Mouse (Mus musculus): ENCODE results near the gene Mospd3. TPM values are rescaled to one million over a fixed set of nuclear protein-coding genes. Genes with fewer than 3 reads are reported as not detected.

Gene Mospd3
- polyA plus RNA-seq, 1 experiment from 2014 or later = 58.5 TPM

DNA sequence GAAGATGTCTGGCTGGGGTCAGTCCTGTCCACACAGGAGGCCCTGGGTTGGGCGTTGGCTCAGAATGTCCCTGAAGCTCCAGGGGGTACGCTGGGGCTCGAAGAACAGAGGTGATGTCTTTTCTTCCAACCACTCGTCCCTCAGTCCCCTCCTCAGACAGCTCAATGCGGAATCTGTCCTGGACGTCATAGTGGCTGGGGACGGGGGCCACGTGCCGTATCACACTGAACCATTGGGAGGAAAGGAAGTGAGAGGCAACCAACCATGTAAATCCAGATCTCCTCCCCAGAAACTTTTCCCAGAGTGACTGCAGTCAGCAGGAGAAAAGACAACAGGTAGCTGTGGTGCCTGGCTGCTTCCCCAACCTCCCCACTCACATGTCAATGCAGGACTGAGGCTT lies 1.3 kb downstream of the Mospd3 start:
- WGBS = 54% methylated on average over 9 of the region's 9 CpGs
- Histone ChIP-seq H3K9me3 (ENCODE audit: control insufficient read depth, low read length) (no peaks in the 10 kb centered on the region), H3K4me3 (ENCODE audit: low read depth, low read length) (peak overlapping the region; percentile 83), H3K27me3 (replicated peaks; ENCODE audit: control insufficient read depth, insufficient read depth, low read length) (no peaks in the 10 kb centered on the region), H3K27ac (ENCODE audit: low read depth, low read length) (peak overlapping the region; percentile 40; the same call in 1 of the 2 replicates), H3K9ac (ENCODE audit: low read depth, low read length) (peak overlapping the region; percentile 80), H3K36me3 (ENCODE audit: control insufficient read depth, insufficient read depth, low read length) (peaks cover 6% of the 10 kb centered on the region), H3K4me2 (peak overlapping the region; percentile 96), H3K4me1 (replicated peaks; ENCODE audit: control insufficient read depth, insufficient read depth, low read length) (peaks cover 20% of the 10 kb centered on the region)
- no peak for ATAC-seq (replicated peaks; ENCODE audit: low FRiP score)
- DNase-seq (ENCODE audit: low spot score) = no peak

DNA sequence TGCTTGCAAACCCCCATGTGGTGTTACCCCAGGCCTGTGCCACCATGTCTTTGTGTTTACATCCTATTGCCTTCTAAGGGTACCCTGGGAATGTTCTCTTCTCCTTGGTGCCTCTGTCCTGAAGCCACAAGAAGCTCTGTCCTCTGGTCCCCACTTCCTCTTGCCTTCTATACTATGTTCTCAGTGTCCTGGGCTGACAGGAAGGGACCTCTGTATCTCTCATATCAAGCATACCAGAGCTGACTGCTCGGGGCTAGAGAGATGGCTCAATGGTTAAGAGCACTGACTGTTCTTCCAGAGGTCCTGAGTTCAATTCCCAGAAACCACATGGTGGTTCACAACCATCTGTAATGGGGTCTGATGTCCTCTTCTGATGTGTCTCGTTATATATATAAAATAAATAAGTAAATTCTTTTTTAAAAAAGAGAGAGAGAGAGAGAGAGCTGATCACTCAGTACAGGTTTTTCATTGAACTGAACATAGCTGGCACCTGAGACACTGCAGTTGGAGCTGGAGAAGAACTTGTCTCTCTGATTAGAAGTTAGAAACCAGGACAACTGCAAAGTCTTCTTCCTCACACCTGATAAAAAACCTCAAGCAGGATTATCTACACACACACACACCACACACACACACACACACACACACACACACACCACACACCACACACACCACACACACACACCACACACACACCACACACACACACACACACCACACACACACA lies 2.6 kb downstream of the Mospd3 start:
- Histone ChIP-seq H3K27ac (ENCODE audit: low read depth, low read length) (peak overlapping the region; percentile 47), H3K4me1 (replicated peaks; ENCODE audit: control insufficient read depth, insufficient read depth, low read length) (peaks cover 20% of the 10 kb centered on the region)
- WGBS = 55% methylated on average over 2 of the region's 2 CpGs

DNA sequence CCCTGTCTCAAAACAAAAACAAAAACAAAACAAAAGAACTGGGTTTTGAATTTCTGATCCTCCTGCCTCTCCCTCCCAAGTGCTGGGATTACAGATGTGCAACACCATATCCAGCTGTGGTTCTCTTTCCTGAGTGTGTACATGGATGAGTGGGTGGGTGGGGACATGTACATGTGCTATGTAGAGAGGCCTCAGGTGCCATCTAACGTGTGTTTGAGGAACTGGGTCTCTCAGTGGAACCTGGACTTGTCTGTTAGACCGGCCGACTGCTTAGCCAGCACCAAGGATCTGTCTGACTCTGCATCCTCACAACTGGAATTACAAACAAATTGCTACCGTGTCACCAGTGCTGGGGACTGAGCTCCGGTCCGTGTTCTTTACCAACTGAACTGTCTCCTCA lies 3.2 kb downstream of the Mospd3 start:
- H3K4me3 ChIP-seq (ENCODE audit: low read depth, low read length) = no peak overlapping the region
- peak overlapping the region; percentile 58 for H3K4me2 ChIP-seq
- peaks cover 4% of the 10 kb centered on the region for H3K36me3 ChIP-seq (ENCODE audit: control insufficient read depth, insufficient read depth, low read length)
- ATAC-seq (replicated peaks; ENCODE audit: low FRiP score) (no peak), DNase-seq (ENCODE audit: low spot score) (no peak)
- H3K27ac ChIP-seq (ENCODE audit: low read depth, low read length) = peak overlapping the region; percentile 47
- 79% methylated on average over 6 of the region's 6 CpGs for WGBS
- H3K27me3 ChIP-seq (replicated peaks; ENCODE audit: control insufficient read depth, insufficient read depth, low read length) = no peaks in the 10 kb centered on the region
- H3K9me3 ChIP-seq (ENCODE audit: control insufficient read depth, low read length) = no peaks in the 10 kb centered on the region
- 0 out of 2 replicates have a peak overlapping the region, but pooled peaks have one; percentile 3 for H3K9ac ChIP-seq (ENCODE audit: low read depth, low read length)
- peaks cover 19% of the 10 kb centered on the region for H3K4me1 ChIP-seq (replicated peaks; ENCODE audit: control insufficient read depth, insufficient read depth, low read length)

More for the DNA sequence above, 2.6 kb downstream of the Mospd3 start:
- H3K4me2 ChIP-seq = peak overlapping the region; percentile 58
- no peaks in the 10 kb centered on the region for H3K27me3 ChIP-seq (replicated peaks; ENCODE audit: control insufficient read depth, insufficient read depth, low read length)
- peaks cover 4% of the 10 kb centered on the region for H3K36me3 ChIP-seq (ENCODE audit: control insufficient read depth, insufficient read depth, low read length)
- no peaks in the 10 kb centered on the region for H3K9me3 ChIP-seq (ENCODE audit: control insufficient read depth, low read length)
- H3K9ac ChIP-seq (ENCODE audit: low read depth, low read length) = 0 out of 2 replicates have a peak overlapping the region, but pooled peaks have one; percentile 3
- no peak for ATAC-seq (replicated peaks; ENCODE audit: low FRiP score)
- DNase-seq (ENCODE audit: low spot score) = no peak
- no peak overlapping the region for H3K4me3 ChIP-seq (ENCODE audit: low read depth, low read length)

DNA sequence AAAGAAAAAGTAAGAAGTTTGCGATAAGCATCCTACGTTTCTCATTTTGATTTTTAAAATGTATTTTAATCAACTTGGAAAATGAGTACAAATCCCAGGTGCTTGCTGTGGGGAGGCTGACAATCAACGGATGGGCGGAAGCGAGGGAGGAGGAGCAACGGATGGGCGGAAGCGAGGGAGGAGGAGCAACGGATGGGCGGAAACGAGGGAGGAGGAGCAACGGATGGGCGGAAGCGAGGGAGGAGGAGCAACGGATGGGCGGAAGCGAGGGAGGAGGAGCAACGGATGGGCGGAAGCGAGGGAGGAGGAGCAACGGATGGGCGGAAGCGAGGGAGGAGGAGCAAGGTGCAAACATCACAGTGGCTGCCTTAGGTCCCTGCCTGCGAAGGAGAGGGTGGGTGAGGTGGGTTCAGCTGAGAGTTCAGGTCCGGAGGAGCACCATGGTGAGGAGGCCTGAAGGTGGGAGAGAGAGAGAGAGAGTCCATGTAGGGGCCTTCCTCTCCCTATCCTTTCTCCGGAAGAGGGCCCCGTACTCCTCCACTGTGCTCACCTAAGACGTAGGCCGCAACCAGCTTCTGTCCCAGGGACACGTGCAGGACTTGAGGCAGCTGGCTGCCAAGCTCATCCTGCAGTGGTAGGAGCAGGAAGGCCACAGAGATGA lies 4.1 kb downstream of the Mospd3 start:
- Histone ChIP-seq H3K27me3 (replicated peaks; ENCODE audit: control insufficient read depth, insufficient read depth, low read length) (no peaks in the 10 kb centered on the region), H3K4me1 (replicated peaks; ENCODE audit: control insufficient read depth, insufficient read depth, low read length) (peaks cover 14% of the 10 kb centered on the region), H3K4me3 (ENCODE audit: low read depth, low read length) (peak overlapping the region; percentile 7; the same call in 1 of the 2 replicates), H3K9ac (ENCODE audit: low read depth, low read length) (no peak overlapping the region), H3K27ac (ENCODE audit: low read depth, low read length) (peak overlapping the region; percentile 3; the same call in 1 of the 2 replicates), H3K4me2 (peak overlapping the region; percentile 58), H3K9me3 (ENCODE audit: control insufficient read depth, low read length) (no peaks in the 10 kb centered on the region), H3K36me3 (ENCODE audit: control insufficient read depth, insufficient read depth, low read length) (peaks cover 4% of the 10 kb centered on the region)
- whole genome bisulfite sequencing = 32% methylated on average over 30 of the region's 30 CpGs
- DNase-seq (ENCODE audit: low spot score) (no peak), ATAC-seq (replicated peaks; ENCODE audit: low FRiP score) (no peak)

DNA sequence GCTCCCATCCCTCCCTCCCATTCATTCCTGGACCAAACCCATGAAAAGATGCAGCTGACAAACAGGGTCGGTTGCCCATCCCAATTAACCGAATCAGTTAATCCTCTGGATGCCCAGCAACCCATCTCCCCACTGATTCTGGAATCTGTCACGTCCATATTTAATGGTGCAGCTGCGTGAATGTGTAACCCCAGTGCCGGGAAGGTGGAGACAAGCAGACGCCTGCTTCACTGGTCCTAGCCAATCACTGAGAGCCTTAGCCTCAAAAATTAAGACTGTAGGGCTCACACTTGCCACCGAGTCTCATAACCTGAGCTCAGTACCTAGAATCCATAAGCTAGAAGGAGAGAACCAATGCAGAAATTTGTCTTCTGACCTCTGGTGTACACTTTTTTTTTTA lies 4.9 kb downstream of the Mospd3 start:
- ATAC-seq (replicated peaks; ENCODE audit: low FRiP score) = no peak
- no peak overlapping the region for H3K9ac ChIP-seq (ENCODE audit: low read depth, low read length)
- H3K4me1 ChIP-seq (replicated peaks; ENCODE audit: control insufficient read depth, insufficient read depth, low read length) = peaks cover 14% of the 10 kb centered on the region
- H3K27ac ChIP-seq (ENCODE audit: low read depth, low read length) = no peak overlapping the region
- H3K9me3 ChIP-seq (ENCODE audit: control insufficient read depth, low read length) = no peaks in the 10 kb centered on the region
- 80% methylated on average over 7 of the region's 7 CpGs for WGBS
- H3K27me3 ChIP-seq (replicated peaks; ENCODE audit: control insufficient read depth, insufficient read depth, low read length) = no peaks in the 10 kb centered on the region
- H3K36me3 ChIP-seq (ENCODE audit: control insufficient read depth, insufficient read depth, low read length) = peaks cover 4% of the 10 kb centered on the region
- no peak for DNase-seq (ENCODE audit: low spot score)
- H3K4me3 ChIP-seq (ENCODE audit: low read depth, low read length) = no peak overlapping the region
- H3K4me2 ChIP-seq = no peak overlapping the region

DNA sequence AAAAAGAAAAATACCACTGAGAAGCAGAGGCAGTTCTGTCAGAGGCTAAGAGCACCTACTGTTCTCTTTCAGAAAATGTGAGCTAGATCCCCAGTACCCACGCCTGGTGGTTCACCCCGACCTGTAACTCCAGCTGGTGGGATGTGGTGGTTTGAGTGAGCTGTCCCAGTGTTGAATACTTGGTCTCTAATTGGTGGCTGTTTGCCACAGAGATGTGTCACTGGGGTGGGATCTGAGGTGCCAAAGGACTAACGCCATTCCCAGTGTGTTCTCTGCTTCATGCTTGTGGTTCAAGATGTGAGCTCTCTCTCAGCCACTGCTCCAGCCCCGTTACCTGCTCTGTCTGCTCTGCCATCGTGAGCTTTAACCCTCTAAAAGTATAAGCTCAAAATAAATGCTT lies 10.4 kb downstream of the Mospd3 start:
- no peaks in the 10 kb centered on the region for H3K4me1 ChIP-seq (replicated peaks; ENCODE audit: control insufficient read depth, insufficient read depth, low read length)
- no peak for ATAC-seq (replicated peaks; ENCODE audit: low FRiP score)

DNA sequence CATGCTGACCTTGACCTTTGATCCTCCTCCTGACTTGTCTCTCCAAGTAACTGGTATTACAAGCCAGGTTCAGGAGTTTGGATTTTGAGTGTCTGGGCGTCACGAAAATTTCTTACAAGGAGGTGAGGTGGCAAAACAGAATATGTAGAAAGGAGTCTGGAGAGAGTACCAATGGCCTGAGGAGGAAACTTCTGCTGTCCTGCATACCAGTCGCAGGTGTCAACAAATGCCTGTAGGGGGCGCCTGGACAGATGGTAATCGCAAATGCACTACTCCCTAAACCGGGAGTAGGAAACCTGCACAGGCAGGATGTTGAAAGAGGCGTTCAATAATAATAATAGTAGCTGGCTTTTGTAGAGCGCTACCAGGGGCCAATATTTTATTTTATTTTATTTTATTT lies 15.9 kb downstream of the Mospd3 start:
- no peaks in the 10 kb centered on the region for H3K9me3 ChIP-seq (ENCODE audit: control insufficient read depth, low read length)
- H3K4me3 ChIP-seq (ENCODE audit: low read depth, low read length) = no peak overlapping the region
- no peak overlapping the region for H3K4me2 ChIP-seq
- H3K9ac ChIP-seq (ENCODE audit: low read depth, low read length) = no peak overlapping the region
- DNase-seq (ENCODE audit: low spot score) (no peak), ATAC-seq (replicated peaks; ENCODE audit: low FRiP score) (no peak)
- WGBS = 29% methylated on average over 8 of the region's 8 CpGs
- peaks cover 15% of the 10 kb centered on the region for H3K27me3 ChIP-seq (replicated peaks; ENCODE audit: control insufficient read depth, insufficient read depth, low read length)
- no peaks in the 10 kb centered on the region; the same call in 1 of the 2 replicates for H3K36me3 ChIP-seq (ENCODE audit: control insufficient read depth, insufficient read depth, low read length)
- H3K4me1 ChIP-seq (replicated peaks; ENCODE audit: control insufficient read depth, insufficient read depth, low read length) = peaks cover 6% of the 10 kb centered on the region
- H3K27ac ChIP-seq (ENCODE audit: low read depth, low read length) = no peak overlapping the region

More for the DNA sequence above, 10.4 kb downstream of the Mospd3 start:
- H3K36me3 ChIP-seq (ENCODE audit: control insufficient read depth, insufficient read depth, low read length) = no peaks in the 10 kb centered on the region; the same call in 1 of the 2 replicates
- DNase-seq (ENCODE audit: low spot score) = no peak
- no peak overlapping the region for H3K4me3 ChIP-seq (ENCODE audit: low read depth, low read length)
- H3K9ac ChIP-seq (ENCODE audit: low read depth, low read length) = no peak overlapping the region
- no peaks in the 10 kb centered on the region for H3K27me3 ChIP-seq (replicated peaks; ENCODE audit: control insufficient read depth, insufficient read depth, low read length)
- H3K27ac ChIP-seq (ENCODE audit: low read depth, low read length) = no peak overlapping the region
- no peaks in the 10 kb centered on the region for H3K9me3 ChIP-seq (ENCODE audit: control insufficient read depth, low read length)
- H3K4me2 ChIP-seq = no peak overlapping the region
- WGBS = 75% methylated on average over 5 of the region's 5 CpGs

DNA sequence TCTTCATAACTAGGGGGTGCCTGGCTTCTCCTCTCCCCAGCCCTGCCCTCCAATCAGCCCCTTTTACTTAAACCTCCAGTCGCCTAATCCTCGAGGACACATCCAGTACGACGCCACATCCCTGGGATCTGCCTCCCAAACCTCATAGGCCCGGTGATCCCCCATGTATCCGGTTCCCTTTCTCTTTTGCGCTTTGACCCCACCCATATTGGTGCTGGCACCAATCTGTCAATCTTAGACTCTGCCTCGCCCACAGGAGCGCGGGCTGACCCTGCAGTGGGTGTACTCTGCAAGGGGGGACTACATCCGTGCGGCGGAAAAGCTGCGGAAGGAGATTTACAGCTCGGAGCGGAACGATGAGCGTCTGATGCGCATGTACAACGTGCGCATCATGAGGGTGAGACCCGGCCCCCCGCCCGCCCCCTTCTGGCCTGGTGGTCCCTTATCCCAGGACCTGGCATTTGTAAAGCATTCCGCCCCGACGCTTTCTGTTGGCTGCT lies 17.1 kb downstream of the Mospd3 start:
- H3K36me3 ChIP-seq (ENCODE audit: control insufficient read depth, insufficient read depth, low read length) = no peaks in the 10 kb centered on the region; the same call in 1 of the 2 replicates
- ATAC-seq (replicated peaks; ENCODE audit: low FRiP score) = no peak
- no peaks in the 10 kb centered on the region for H3K9me3 ChIP-seq (ENCODE audit: control insufficient read depth, low read length)
- peaks cover 6% of the 10 kb centered on the region for H3K4me1 ChIP-seq (replicated peaks; ENCODE audit: control insufficient read depth, insufficient read depth, low read length)
- H3K27me3 ChIP-seq (replicated peaks; ENCODE audit: control insufficient read depth, insufficient read depth, low read length) = peaks cover 15% of the 10 kb centered on the region
- 21% methylated on average over 27 of the region's 27 CpGs for WGBS
- no peak for DNase-seq (ENCODE audit: low spot score)
- H3K4me3 ChIP-seq (ENCODE audit: low read depth, low read length) = peak overlapping the region; percentile 33
- H3K9ac ChIP-seq (ENCODE audit: low read depth, low read length) = no peak overlapping the region
- no peak overlapping the region for H3K27ac ChIP-seq (ENCODE audit: low read depth, low read length)
- H3K4me2 ChIP-seq = peak overlapping the region; percentile 54
